Mouse (Mus musculus): ENCODE data around the gene Chrne. TPM values are rescaled to one million over a fixed set of nuclear protein-coding genes. Genes with fewer than 3 reads are reported as not detected.

Gene Chrne
- polyA plus RNA-seq, 2 experiments = not detected

- DNase-seq (ENCODE audit: low read depth in 3 of 3, low spot score in 3 of 3) (no peak), ATAC-seq (ENCODE audit: insufficient read depth) (no peak)
- WGBS (ENCODE audit: insufficient replicate concordance) = 81% methylated on average over 7 of the region's 7 CpGs
- no peaks in the 10 kb centered on the region for H3K9me3 ChIP-seq (ENCODE audit: control insufficient read depth, low read length)
- H3K27ac ChIP-seq = no peak overlapping the region
- no peaks in the 10 kb centered on the region for H3K27me3 ChIP-seq (ENCODE audit: control insufficient read depth, insufficient read depth, low read length)
- no peak overlapping the region for H3K4me3 ChIP-seq (ENCODE audit: insufficient read depth in 1 of 2, low read depth in 2 of 2, low read length in 2 of 2)
- H3K4me1 ChIP-seq (replicated peaks; ENCODE audit: control insufficient read depth in 2 of 2, insufficient read depth in 2 of 2, low read length in 1 of 2) = peaks cover 21 to 43% of the 10 kb centered on the region in 2 experiments
- no peaks in the 10 kb centered on the region for H3K36me3 ChIP-seq (replicated peaks; ENCODE audit: control insufficient read depth, insufficient read depth, low read depth)
- TF ChIP-seq CTCF (IDR thresholded peaks at IDR 0.05; ENCODE audit: low read depth) = no peak
- TF ChIP-seq EP300 (IDR thresholded peaks at IDR 0.05; ENCODE audit: low read depth) = no peak
- H3K4me2 ChIP-seq (ENCODE audit: low read depth) = no peak overlapping the region
- H3K9ac ChIP-seq (replicated peaks) = no peak overlapping the region
Observed at GRCm38 (mm10) chr11:70566586-70566985, 52.4 kb downstream of the Chrne start.

Other genes with a start within 250 kb of the Chrne start
- 9.6 and 9.8 TPM in 2 replicates for gene Pelp1, start 209.2 kb downstream of the Chrne start, polyA plus RNA-seq (2012; rRNA removed)
- gene Pelp1, start 209.2 kb downstream of the Chrne start, polyA plus RNA-seq (2014; fragmentation: Nextera tagmentation; extraction: Ambion mirVana) = 12.1 and 13.8 TPM in 2 replicates
- 17.8 and 19.4 TPM in 2 replicates for gene Arrb2, start 186.6 kb downstream of the Chrne start, polyA plus RNA-seq (2012; rRNA removed)
- gene Arrb2, start 186.6 kb downstream of the Chrne start, polyA plus RNA-seq (2014; fragmentation: Nextera tagmentation; extraction: Ambion mirVana) = 9.8 and 11.0 TPM in 2 replicates
- 11.9 and 12.8 TPM in 2 replicates for gene Med11, start 167.3 kb downstream of the Chrne start, polyA plus RNA-seq (2012; rRNA removed)
- 17.0 and 20.0 TPM in 2 replicates for gene Med11, start 167.3 kb downstream of the Chrne start, polyA plus RNA-seq (2014; fragmentation: Nextera tagmentation; extraction: Ambion mirVana)
- 0.28 and 0.31 TPM in 2 replicates for gene Zmynd15, start 159.8 kb downstream of the Chrne start, polyA plus RNA-seq (2012; rRNA removed)
- 0.10 and 0.29 TPM in 2 replicates for gene Zmynd15, start 159.8 kb downstream of the Chrne start, polyA plus RNA-seq (2014; fragmentation: Nextera tagmentation; extraction: Ambion mirVana)
- 0.94 and 1.1 TPM in 2 replicates for gene Cxcl16, start 159.2 kb downstream of the Chrne start, polyA plus RNA-seq (2012; rRNA removed)
- 0.79 and 1.5 TPM in 2 replicates for gene Cxcl16, start 159.2 kb downstream of the Chrne start, polyA plus RNA-seq (2014; fragmentation: Nextera tagmentation; extraction: Ambion mirVana)
- 0.90 and 1.4 TPM in 2 replicates for gene Tm4sf5, start 114.0 kb downstream of the Chrne start, polyA plus RNA-seq (2012; rRNA removed)
- 2.1 and 2.4 TPM in 2 replicates for gene Tm4sf5, start 114.0 kb downstream of the Chrne start, polyA plus RNA-seq (2014; fragmentation: Nextera tagmentation; extraction: Ambion mirVana)
- 0.23 TPM in 1 of 2 replicates, not detected in the other for gene Vmo1, start 104.6 kb downstream of the Chrne start, polyA plus RNA-seq (2012; rRNA removed)
- gene Vmo1, start 104.6 kb downstream of the Chrne start, polyA plus RNA-seq (2014; fragmentation: Nextera tagmentation; extraction: Ambion mirVana) = 0.21 and 0.51 TPM in 2 replicates
- 11.2 and 15.7 TPM in 2 replicates for gene Gltpd2, start 100.0 kb downstream of the Chrne start, polyA plus RNA-seq (2012; rRNA removed)
- 18.4 and 20.3 TPM in 2 replicates for gene Gltpd2, start 100.0 kb downstream of the Chrne start, polyA plus RNA-seq (2014; fragmentation: Nextera tagmentation; extraction: Ambion mirVana)
- gene Psmb6, start 93.8 kb downstream of the Chrne start, polyA plus RNA-seq (2012; rRNA removed) = 155 and 171 TPM in 2 replicates
- gene Psmb6, start 93.8 kb downstream of the Chrne start, polyA plus RNA-seq (2014; fragmentation: Nextera tagmentation; extraction: Ambion mirVana) = 345 and 363 TPM in 2 replicates
- not detected in 2 replicates for gene Gm40193, start 86.3 kb downstream of the Chrne start, polyA plus RNA-seq (2012; rRNA removed)
- gene Gm40193, start 86.3 kb downstream of the Chrne start, polyA plus RNA-seq (2014; fragmentation: Nextera tagmentation; extraction: Ambion mirVana) = not detected in 2 replicates
- 1.9 and 2.6 TPM in 2 replicates for gene Pld2, start 79.2 kb downstream of the Chrne start, polyA plus RNA-seq (2012; rRNA removed)
- gene Pld2, start 79.2 kb downstream of the Chrne start, polyA plus RNA-seq (2014; fragmentation: Nextera tagmentation; extraction: Ambion mirVana) = 1.3 and 1.5 TPM in 2 replicates
- gene Mink1, start 56.3 kb downstream of the Chrne start, polyA plus RNA-seq (2012; rRNA removed) = 13.7 and 14.1 TPM in 2 replicates
- 3.7 and 5.0 TPM in 2 replicates for gene Mink1, start 56.3 kb downstream of the Chrne start, polyA plus RNA-seq (2014; fragmentation: Nextera tagmentation; extraction: Ambion mirVana)
- gene 4930544D05Rik, start 3.4 kb downstream of the Chrne start, polyA plus RNA-seq (2012; rRNA removed) = not detected in 2 replicates
- gene 4930544D05Rik, start 3.4 kb downstream of the Chrne start, polyA plus RNA-seq (2014; fragmentation: Nextera tagmentation; extraction: Ambion mirVana) = not detected in 2 replicates
- 4.5 TPM in 2 replicates for gene Gp1ba, start 19.9 kb upstream of the Chrne start, polyA plus RNA-seq (2012; rRNA removed)
- 7.6 and 9.1 TPM in 2 replicates for gene Gp1ba, start 19.9 kb upstream of the Chrne start, polyA plus RNA-seq (2014; fragmentation: Nextera tagmentation; extraction: Ambion mirVana)
- gene Rnf167, start 28.0 kb upstream of the Chrne start, polyA plus RNA-seq (2012; rRNA removed) = 47.7 and 48.4 TPM in 2 replicates
- gene Rnf167, start 28.0 kb upstream of the Chrne start, polyA plus RNA-seq (2014; fragmentation: Nextera tagmentation; extraction: Ambion mirVana) = 56.0 and 66.9 TPM in 2 replicates
- 39.0 and 43.9 TPM in 2 replicates for gene Slc25a11, start 28.3 kb upstream of the Chrne start, polyA plus RNA-seq (2012; rRNA removed)
- gene Slc25a11, start 28.3 kb upstream of the Chrne start, polyA plus RNA-seq (2014; fragmentation: Nextera tagmentation; extraction: Ambion mirVana) = 60.8 and 67.8 TPM in 2 replicates
- gene Pfn1, start 35.4 kb upstream of the Chrne start, polyA plus RNA-seq (2012; rRNA removed) = 421 and 438 TPM in 2 replicates
- gene Pfn1, start 35.4 kb upstream of the Chrne start, polyA plus RNA-seq (2014; fragmentation: Nextera tagmentation; extraction: Ambion mirVana) = 957 and 1,007 TPM in 2 replicates
- 3.4 and 3.7 TPM in 2 replicates for gene Eno3, start 38.0 kb upstream of the Chrne start, polyA plus RNA-seq (2012; rRNA removed)
- gene Eno3, start 38.0 kb upstream of the Chrne start, polyA plus RNA-seq (2014; fragmentation: Nextera tagmentation; extraction: Ambion mirVana) = 3.6 and 3.9 TPM in 2 replicates
- 24.6 and 42.0 TPM in 2 replicates for gene Spag7, start 50.2 kb upstream of the Chrne start, polyA plus RNA-seq (2012; rRNA removed)
- gene Spag7, start 50.2 kb upstream of the Chrne start, polyA plus RNA-seq (2014; fragmentation: Nextera tagmentation; extraction: Ambion mirVana) = 27.4 and 29.6 TPM in 2 replicates
- gene Camta2, start 68.9 kb upstream of the Chrne start, polyA plus RNA-seq (2012; rRNA removed) = 2.7 and 3.1 TPM in 2 replicates
- gene Camta2, start 68.9 kb upstream of the Chrne start, polyA plus RNA-seq (2014; fragmentation: Nextera tagmentation; extraction: Ambion mirVana) = 2.1 and 2.5 TPM in 2 replicates
- 0.63 and 1.2 TPM in 2 replicates for gene Inca1, start 80.9 kb upstream of the Chrne start, polyA plus RNA-seq (2012; rRNA removed)
- 0.71 and 1.4 TPM in 2 replicates for gene Inca1, start 80.9 kb upstream of the Chrne start, polyA plus RNA-seq (2014; fragmentation: Nextera tagmentation; extraction: Ambion mirVana)
- gene Kif1c, start 81.3 kb upstream of the Chrne start, polyA plus RNA-seq (2012; rRNA removed) = 4.6 and 5.9 TPM in 2 replicates
- 2.2 and 2.9 TPM in 2 replicates for gene Kif1c, start 81.3 kb upstream of the Chrne start, polyA plus RNA-seq (2014; fragmentation: Nextera tagmentation; extraction: Ambion mirVana)
- gene Zfp3, start 145.0 kb upstream of the Chrne start, polyA plus RNA-seq (2012; rRNA removed) = 0.38 and 0.64 TPM in 2 replicates
- gene Zfp3, start 145.0 kb upstream of the Chrne start, polyA plus RNA-seq (2014; fragmentation: Nextera tagmentation; extraction: Ambion mirVana) = 0.85 and 1.1 TPM in 2 replicates
- 0.10 and 0.12 TPM in 2 replicates for gene Scimp, start 193.4 kb upstream of the Chrne start, polyA plus RNA-seq (2012; rRNA removed)
- gene Scimp, start 193.4 kb upstream of the Chrne start, polyA plus RNA-seq (2014; fragmentation: Nextera tagmentation; extraction: Ambion mirVana) = 0.51 and 0.64 TPM in 2 replicates
- 2.1 and 3.7 TPM in 2 replicates for gene Rabep1, start 225.6 kb upstream of the Chrne start, polyA plus RNA-seq (2012; rRNA removed)
- gene Rabep1, start 225.6 kb upstream of the Chrne start, polyA plus RNA-seq (2014; fragmentation: Nextera tagmentation; extraction: Ambion mirVana) = 9.1 and 10.3 TPM in 2 replicates

Measured in liver, embryonic 14.5 days (tissue).